Mouse (Mus musculus) adrenal gland, postnatal 14 days (tissue): ENCODE results near the gene Sec22c. TPM values are rescaled to one million over a fixed set of nuclear protein-coding genes. Genes with fewer than 3 reads are reported as not detected.

Source experiments
- DNase-seq: peaks from one replicate; pipeline ENCODE4 v3.0.0; 2021; ENCODE audit warnings: mixed read lengths
- total RNA-seq: library from RNA; stranded (reverse); gene quantifications from 2 replicates; pipeline ENCODE4 v1.2.3, GENCODE M21; 2021

The Sec22c gene
- total RNA-seq, 1 experiment from 2014 or later: 4.2 TPM

DNA sequence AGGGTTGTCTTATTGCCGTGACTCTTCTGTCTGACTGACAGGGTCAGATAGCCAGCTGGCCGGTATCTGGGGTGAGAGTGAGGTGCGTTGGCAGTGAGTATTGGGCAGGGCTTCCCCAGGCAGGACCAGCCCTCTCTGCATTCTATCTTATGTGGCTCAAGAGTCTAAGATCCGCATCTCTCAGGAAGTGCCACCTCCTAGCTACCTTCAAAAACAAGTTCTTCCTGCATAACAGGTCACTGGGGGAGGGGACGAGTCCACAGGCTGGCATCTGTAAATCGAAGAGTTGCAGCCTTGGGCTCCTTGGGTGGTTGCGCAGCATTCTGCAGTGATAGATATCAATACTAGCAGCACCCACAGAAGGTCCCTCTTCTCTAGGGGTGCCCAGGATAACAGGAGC lies 58.3 kb downstream of the Sec22c start:
- DNase-seq: no peak

DNA sequence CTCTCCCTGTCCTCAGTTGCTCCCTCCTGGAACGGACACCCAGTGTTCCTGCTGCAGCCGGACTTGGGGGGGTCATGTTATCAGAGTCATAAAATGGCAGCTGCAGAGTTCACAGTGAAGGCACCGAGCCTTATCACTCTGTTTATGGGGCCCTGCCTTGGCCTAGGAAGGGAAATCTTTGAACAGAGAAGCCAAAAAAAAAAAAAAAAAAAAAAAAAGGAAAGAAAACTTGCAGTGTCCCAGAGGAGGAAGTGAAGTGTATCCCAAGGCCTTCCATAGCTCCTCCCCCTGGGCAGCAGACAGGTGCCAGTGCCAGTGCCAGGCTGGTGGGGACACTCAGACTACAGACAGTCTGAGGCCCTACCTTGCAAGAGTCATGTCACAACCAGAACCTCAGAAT lies 60.4 kb downstream of the Sec22c start:
- DNase-seq: no peak

DNA sequence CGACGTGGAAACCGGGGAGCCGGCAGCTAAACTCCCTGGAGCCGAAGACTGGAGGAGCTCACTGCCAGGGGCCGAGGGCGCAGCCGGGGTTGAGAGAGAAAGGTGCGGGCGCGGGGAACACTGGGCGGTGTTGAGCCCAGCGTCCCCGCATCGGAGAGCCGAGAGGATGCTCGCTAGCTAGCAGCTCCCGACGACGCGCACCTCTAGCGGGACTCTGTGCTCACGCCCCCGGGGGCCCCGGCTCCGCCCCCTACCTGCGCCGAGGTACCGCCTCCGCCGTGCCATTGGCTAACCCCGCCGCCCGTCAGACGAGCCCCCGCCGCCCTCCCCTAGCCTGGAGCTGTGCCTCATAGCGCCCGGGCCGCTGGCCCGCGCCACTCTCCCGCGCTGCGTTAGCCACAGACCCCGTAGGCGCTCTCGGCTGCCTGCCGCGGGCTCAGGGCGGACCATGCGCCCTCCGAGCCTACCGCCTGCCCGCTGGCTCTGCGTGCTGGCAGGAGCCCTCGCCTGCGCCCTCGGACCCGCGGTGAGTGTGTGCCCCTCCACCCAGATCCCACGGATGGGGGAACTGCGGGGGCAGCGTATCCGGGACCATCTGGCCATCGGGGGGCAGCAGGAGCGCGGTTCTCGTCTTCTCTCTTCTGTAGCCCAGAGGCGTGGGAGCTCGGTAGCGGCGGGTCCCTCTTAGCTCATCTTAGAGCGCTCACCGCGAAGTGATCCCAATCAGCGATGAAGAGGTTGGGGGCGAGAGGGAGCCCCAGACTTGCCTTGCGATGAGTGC lies 62.7 kb downstream of the Sec22c start, which contains the start of gene Vipr1:
Gene Vipr1 (plus strand): TSS at position 316 of the 781 bp plus-strand sequence.
- peak; percentile 71 for DNase-seq

DNA sequence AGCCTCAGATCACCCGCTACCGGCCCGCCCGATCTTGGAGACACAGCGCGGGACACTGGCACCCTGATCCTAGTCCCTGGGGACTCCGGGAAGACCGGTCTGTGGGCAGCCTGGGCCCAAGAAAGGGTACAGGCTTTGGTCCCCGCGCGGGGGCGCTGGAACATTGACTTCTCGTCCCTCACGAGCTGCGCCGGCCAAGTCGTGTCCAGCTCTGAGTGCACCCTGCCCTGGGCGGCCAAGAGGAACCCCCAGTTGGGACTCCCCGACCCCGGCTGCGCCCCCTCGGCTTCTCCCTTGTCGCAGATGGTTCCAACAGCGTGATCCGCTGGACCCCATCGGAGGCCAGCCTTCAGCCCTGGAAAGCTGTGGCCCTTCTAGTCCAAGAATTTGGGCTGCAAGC lies 63.3 kb downstream of the Sec22c start, which contains the start of gene Lyzl4:
Gene Lyzl4 (minus strand): TSS at position 96 of the 400 bp plus-strand sequence.
- peak; percentile 90 for DNase-seq

DNA sequence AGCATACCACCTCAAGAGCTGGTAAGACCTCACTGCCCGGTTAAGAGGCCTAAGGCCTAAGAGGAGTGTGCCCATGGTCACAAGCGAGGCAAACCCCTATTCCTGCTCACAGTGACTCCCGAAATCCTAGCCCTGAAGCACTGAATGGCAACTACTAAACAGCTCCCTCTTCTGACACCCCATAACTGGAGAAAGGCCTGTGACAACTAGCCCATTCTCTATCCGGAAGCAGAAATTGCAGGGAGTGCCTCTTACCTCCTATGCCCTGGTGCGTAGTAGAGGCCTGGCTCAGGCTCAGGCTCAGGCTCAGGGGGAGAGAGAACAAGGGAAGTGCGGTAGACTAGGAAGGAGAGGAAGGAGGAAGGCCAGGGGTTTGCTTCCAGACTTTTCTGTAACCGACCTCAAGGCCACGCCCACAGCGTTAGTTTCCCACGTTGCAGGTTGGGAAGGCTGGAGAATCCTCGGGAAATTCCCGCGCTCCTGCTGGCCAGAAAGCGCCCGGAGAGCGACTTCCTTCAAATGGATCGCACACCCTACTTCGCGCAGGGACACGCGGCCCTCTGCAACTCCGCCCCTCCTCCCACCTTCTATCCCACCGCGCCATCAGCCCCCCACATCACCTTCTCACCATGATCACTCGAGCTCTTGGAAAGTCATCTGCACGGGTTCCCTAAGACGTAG lies 63.9 kb downstream of the Sec22c start:
- DNase-seq: no peak

DNA sequence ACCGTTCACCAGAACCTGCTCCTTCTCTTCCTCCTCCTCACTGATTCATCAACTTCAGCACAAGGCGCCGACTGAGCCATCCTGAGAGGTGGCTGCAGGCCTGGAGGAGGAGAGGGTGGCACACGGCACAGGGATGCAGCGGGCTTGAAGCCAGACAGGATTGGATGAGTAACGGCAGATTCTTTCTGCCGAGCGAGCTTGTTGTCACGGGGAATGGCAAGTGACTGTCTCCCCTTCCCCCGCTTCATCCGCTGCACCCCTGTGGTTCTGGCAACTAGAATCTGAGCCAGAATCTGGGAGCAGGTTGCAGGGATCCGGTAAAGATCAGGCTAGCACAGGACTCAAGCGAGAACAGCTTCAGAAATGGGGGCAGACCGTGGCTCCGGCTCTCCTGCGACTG lies 65.5 kb downstream of the Sec22c start:
- DNase-seq: no peak

DNA sequence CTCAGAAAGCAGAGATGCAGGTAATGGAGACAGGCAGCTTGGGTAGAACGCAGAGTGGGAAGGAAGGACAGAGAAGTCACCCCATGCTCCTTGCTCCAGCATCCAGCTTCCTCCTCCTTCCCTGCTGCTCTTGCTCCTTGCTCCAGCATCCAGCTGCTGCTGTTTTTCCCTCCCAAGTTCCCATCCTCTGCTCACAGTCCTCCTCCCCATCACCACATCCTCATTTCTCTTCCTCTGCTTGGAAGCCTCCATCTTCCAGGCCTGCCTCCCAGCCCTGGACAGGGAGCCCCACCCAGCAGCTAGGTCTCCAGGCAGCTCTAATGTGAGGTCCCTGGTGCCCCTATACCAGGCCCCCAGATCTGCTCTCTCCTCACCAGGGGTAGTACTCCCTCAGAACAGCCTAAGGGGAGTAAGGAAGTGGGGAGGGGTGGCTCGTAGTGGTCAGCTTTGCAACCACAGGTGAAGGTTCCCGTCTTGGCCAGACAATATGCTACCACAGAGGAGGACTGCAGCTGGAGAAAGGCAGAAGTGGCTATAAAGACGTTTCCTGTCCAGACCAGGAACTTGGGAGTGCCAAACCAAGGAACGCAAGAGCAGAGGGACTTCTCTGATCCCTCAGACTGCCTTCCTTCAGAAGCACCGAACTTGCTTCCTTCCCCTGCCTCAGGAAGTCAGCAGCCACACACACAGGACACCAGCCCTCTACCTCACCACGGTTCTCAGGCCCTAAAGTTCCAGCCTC lies 69.3 kb downstream of the Sec22c start:
- DNase-seq: no peak

DNA sequence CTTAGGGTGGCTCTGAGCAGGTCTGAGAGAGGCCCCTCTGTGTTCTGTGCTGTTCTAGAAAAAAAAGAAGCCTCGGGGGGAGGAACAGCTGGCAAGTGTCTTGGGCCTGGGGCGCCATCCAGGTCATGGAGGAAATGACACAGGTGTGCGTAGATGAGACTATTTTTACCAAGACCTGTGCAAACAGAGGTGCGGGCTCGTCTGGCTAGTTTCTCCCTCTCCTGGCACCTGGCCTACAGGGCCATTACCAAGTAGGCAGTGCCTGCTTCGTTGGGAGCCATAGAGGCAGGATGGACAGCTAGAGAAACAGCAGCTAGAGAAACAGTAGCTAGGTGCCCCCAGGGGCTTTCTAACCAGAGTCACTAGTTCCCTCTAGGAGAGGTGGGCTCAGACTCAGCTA lies 72.0 kb downstream of the Sec22c start:
- DNase-seq: no peak

DNA sequence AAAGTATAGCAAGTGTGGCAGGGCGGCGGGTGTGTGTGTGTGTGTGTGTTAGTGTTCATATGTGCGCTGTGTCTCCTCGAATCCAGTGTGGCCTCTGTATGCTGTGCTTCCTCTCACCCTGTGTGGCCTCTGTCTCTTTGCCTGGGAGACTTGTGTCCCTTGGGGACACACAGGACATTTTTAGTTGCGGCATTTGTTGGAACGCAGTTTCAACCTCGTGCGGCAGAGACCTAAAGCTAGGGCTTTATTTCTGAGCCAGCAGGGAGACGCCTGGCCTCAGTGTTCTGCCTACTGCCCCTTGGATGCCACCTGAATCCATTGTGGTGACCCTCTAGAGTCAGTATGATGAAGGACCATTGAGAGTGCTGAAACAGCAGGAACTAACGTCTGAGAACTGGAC lies 72.4 kb downstream of the Sec22c start:
- DNase-seq: no peak

DNA sequence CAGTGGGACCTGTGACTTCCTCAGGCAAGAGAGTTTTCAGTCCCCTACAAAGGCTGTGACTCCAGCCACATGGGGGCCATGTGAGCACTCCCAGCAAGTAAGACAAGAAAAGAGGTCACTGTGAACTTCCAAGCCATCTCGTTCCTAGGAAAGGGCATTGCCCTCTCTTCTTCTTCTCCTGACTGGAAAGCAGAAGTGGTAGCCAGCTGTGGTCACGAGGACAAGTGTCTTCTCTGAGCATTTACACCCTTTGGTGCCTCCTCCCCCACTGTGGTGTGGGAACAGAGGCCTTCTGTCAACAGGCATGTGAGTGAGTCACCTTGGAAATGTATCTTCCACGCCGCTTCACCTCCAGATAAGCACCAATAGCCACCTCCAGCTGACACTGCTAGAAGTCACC lies 73.3 kb downstream of the Sec22c start:
- DNase-seq: no peak

DNA sequence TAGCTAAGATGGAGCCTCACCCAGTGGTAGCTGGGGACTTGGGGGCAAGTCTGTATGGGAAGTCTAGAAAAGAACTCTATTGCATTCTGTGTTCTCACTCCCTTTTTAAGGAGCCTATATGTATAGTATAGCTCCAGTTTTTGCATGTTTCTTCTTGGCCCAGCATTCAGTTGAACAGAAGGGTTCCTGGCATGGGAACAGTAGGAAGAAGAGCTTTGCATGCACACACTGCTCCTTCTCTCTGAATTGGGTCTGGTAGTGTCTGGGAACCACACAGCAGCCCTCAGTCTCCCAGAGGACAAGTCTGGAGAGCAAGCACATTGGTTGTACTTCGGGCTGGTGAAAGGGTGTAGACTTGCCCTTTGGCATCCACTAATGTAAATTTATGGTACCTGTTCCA lies 74.7 kb downstream of the Sec22c start:
- no peak for DNase-seq

Other genes starting within 250 kb of the Sec22c start
- gene Cck, start 209.8 kb downstream of the Sec22c start, total RNA-seq: 1.0 TPM in 1 of 2 replicates, not detected in the other
- not detected in 2 replicates for gene Lyzl4, start 63.4 kb downstream of the Sec22c start, total RNA-seq
- 2.7 and 3.7 TPM in 2 replicates for gene Vipr1, start 62.8 kb downstream of the Sec22c start, total RNA-seq
- gene Ss18l2, start 4.8 kb upstream of the Sec22c start, total RNA-seq: 48.4 and 54.4 TPM in 2 replicates
- 78.1 and 84.8 TPM in 2 replicates for gene Nktr, start 13.7 kb upstream of the Sec22c start, total RNA-seq
- 30.1 and 36.8 TPM in 2 replicates for gene Zfp651, start 53.8 kb upstream of the Sec22c start, total RNA-seq
- not detected in 2 replicates for gene Klhl40, start 72.1 kb upstream of the Sec22c start, total RNA-seq
- not detected in 2 replicates for gene Hhatl, start 87.0 kb upstream of the Sec22c start, total RNA-seq
- 0.86 and 1.1 TPM in 2 replicates for gene Ccdc13, start 134.0 kb upstream of the Sec22c start, total RNA-seq
- gene Higd1a, start 152.9 kb upstream of the Sec22c start, total RNA-seq: 112 and 114 TPM in 2 replicates
- gene Ackr2, start 192.9 kb upstream of the Sec22c start, total RNA-seq: 1.4 and 2.1 TPM in 2 replicates
- 1.6 and 10.7 TPM in 2 replicates for gene Cyp8b1, start 210.8 kb upstream of the Sec22c start, total RNA-seq
- 2.1 and 2.5 TPM in 2 replicates for gene Fam198a, start 245.5 kb upstream of the Sec22c start, total RNA-seq